Mouse (Mus musculus) heart, embryonic 14.5 days (tissue): ENCODE results near the gene Myo10. TPM values are rescaled to one million over a fixed set of nuclear protein-coding genes. Genes with fewer than 3 reads are reported as not detected.

Experiments used
- ATAC-seq: fragments of 200-750 bp; cut with Nextera tagmentation; 2 replicates; pipeline ENCODE4 v1.8.0; 2017; ENCODE audit warnings: low read depth, moderate TSS enrichment; ENCODE audit not compliant: insufficient number of reproducible peaks, insufficient read depth, low FRiP score
- H3K27ac ChIP-seq, 2 experiments: fragments of 200-500 bp in 1 of 2; fragments of 300-500 bp in 1 of 2; sonication (generic) in 1 of 2; replicated peaks in 1 of 2; 2 replicates each; pipeline ENCODE4 v1.5.1; 2012 to 2014; ENCODE audit warnings: low read depth in 2 of 2, low read length in 2 of 2, control low read depth in 1 of 2, mild to moderate bottlenecking in 1 of 2, mixed read lengths in 1 of 2; ENCODE audit not compliant: control insufficient read depth in 1 of 2, insufficient read depth in 1 of 2
- H3K27me3 ChIP-seq: fragments of 300-500 bp; sonication (generic); 2 replicates; pipeline ENCODE4 v1.6.1; 2014; ENCODE audit warnings: mild to moderate bottlenecking, low read length, control low read depth; ENCODE audit not compliant: control insufficient read depth, insufficient read depth
- H3K36me3 ChIP-seq: fragments of 300-500 bp; sonication (generic); 2 replicates; pipeline ENCODE4 v1.6.1; 2014; ENCODE audit warnings: mild to moderate bottlenecking, control low read depth, low read length, mixed read lengths; ENCODE audit not compliant: control insufficient read depth, insufficient read depth
- H3K4me1 ChIP-seq, 2 experiments: fragments of 200-500 bp in 1 of 2; fragments of 300-500 bp in 1 of 2; sonication (generic) in 1 of 2; 2 replicates each; pipeline ENCODE4 v1.6.1; 2012 to 2014; ENCODE audit warnings: low read length in 2 of 2, control low read depth in 1 of 2, mixed read lengths in 1 of 2; ENCODE audit not compliant: control insufficient read depth in 2 of 2, insufficient read depth in 2 of 2
- H3K4me2 ChIP-seq: fragments of 300-500 bp; sonication (generic); 2 replicates; pipeline ENCODE4 v1.6.1; 2014; ENCODE audit warnings: mild to moderate bottlenecking, low read length
- H3K4me3 ChIP-seq, 2 experiments: fragments of 200-500 bp in 1 of 2; fragments of 300-500 bp in 1 of 2; sonication (generic) in 1 of 2; 2 replicates each; pipeline ENCODE4 v1.5.1; 2012 to 2014; ENCODE audit warnings: low read length in 2 of 2, mild to moderate bottlenecking in 2 of 2, control low read depth in 1 of 2, low read depth in 1 of 2, moderate library complexity in 1 of 2; ENCODE audit not compliant: control insufficient read depth in 1 of 2, insufficient read depth in 1 of 2
- H3K9ac ChIP-seq: fragments of 300-500 bp; sonication (generic); 2 replicates; pipeline ENCODE4 v1.6.1; 2014; ENCODE audit warnings: mild to moderate bottlenecking, low read length
- H3K9me3 ChIP-seq: fragments of 300-500 bp; sonication (generic); 2 replicates; pipeline ENCODE4 v1.6.1; 2016; ENCODE audit warnings: low read length, control low read depth; ENCODE audit not compliant: control insufficient read depth
- WGBS: fragments of 180-500 bp; shearing (Covaris S2); extraction: QIAGEN DNeasy Blood & Tissue Kit; methylation state at CpG from one replicate; pipeline ENCODE4 v1.1.7; 2014; 5-methylcytosine and 5-hydroxymethylcytosine counted together
- polyA plus RNA-seq: library from polyadenylated mRNA; unstranded; fragments of >200 nt; fragmentation: Nextera tagmentation; extraction: Ambion mirVana; gene quantifications from 2 replicates; pipeline ENCODE4 v1.2.1, GENCODE M21; 2014

The Myo10 gene
- polyA plus RNA-seq, 1 experiment from 2014 or later: 12.6 TPM

- ATAC-seq: no peak
- no peak overlapping the region for H3K9ac ChIP-seq
- no peak overlapping the region for H3K27ac ChIP-seq
- no peak overlapping the region for H3K4me3 ChIP-seq
- no peak overlapping the region for H3K4me2 ChIP-seq
- no peaks in the 10 kb centered on the region for H3K36me3 ChIP-seq
- 75% methylated on average over 6 of the region's 6 CpGs for WGBS
- no peaks in the 10 kb centered on the region for H3K9me3 ChIP-seq
- H3K27me3 ChIP-seq: peaks cover 33% of the 10 kb centered on the region
- H3K4me1 ChIP-seq: peaks cover 8 to 17% of the 10 kb centered on the region in 2 experiments
Observed at GRCm38 (mm10) chr15:25652933-25653332, 30.6 kb downstream of the Myo10 start.

GRCm38 (mm10) chr15:25653680-25654079, 31.4 kb downstream of the Myo10 start:
- H3K4me3 ChIP-seq: no peak overlapping the region
- peaks cover 8 to 17% of the 10 kb centered on the region in 2 experiments for H3K4me1 ChIP-seq
- no peak for ATAC-seq
- 93% methylated on average over 5 of the region's 5 CpGs for WGBS
- no peaks in the 10 kb centered on the region for H3K9me3 ChIP-seq
- H3K9ac ChIP-seq: no peak overlapping the region
- H3K36me3 ChIP-seq: no peaks in the 10 kb centered on the region
- H3K27ac ChIP-seq: no peak overlapping the region
- H3K4me2 ChIP-seq: no peak overlapping the region
- peaks cover 33% of the 10 kb centered on the region for H3K27me3 ChIP-seq

- no peak overlapping the region for H3K4me2 ChIP-seq
- no peaks in the 10 kb centered on the region for H3K9me3 ChIP-seq
- no peak overlapping the region for H3K27ac ChIP-seq
- H3K27me3 ChIP-seq: no peaks in the 10 kb centered on the region
- 27% methylated on average over 8 of the region's 8 CpGs for WGBS
- no peak overlapping the region for H3K4me3 ChIP-seq
- ATAC-seq: no peak
- no peaks in the 10 kb centered on the region for H3K36me3 ChIP-seq
- no peak overlapping the region for H3K9ac ChIP-seq
- H3K4me1 ChIP-seq: peaks cover 2 to 10% of the 10 kb centered on the region in 2 experiments; a peak in 3 of 4 replicates
Observed at GRCm38 (mm10) chr15:25662833-25663519, 40.7 kb downstream of the Myo10 start.

GRCm38 (mm10) chr15:25669283-25670247, 47.2 kb downstream of the Myo10 start:
- no peak overlapping the region for H3K9ac ChIP-seq
- H3K4me3 ChIP-seq: no peak overlapping the region
- H3K4me1 ChIP-seq: peaks cover 0 to 8% of the 10 kb centered on the region in 2 experiments; a peak in 2 of 4 replicates
- no peak for ATAC-seq
- no peaks in the 10 kb centered on the region for H3K36me3 ChIP-seq
- 58% methylated on average over 16 of the region's 16 CpGs for WGBS
- peaks cover 3% of the 10 kb centered on the region; the same call in 1 of the 2 replicates for H3K27me3 ChIP-seq
- H3K27ac ChIP-seq: no peak overlapping the region
- no peaks in the 10 kb centered on the region for H3K9me3 ChIP-seq
- no peak overlapping the region for H3K4me2 ChIP-seq

GRCm38 (mm10) chr15:25673231-25673980, 51.1 kb downstream of the Myo10 start:
- Histone ChIP-seq H3K9me3 (no peaks in the 10 kb centered on the region), H3K27me3 (peaks cover 18% of the 10 kb centered on the region), H3K4me1 (peaks cover 0 to 11% of the 10 kb centered on the region in 2 experiments; a peak in 2 of 4 replicates), H3K27ac (no peak overlapping the region), H3K4me3 (no peak overlapping the region), H3K36me3 (no peaks in the 10 kb centered on the region), H3K9ac (no peak overlapping the region), H3K4me2 (no peak overlapping the region)
- ATAC-seq: no peak
- WGBS: 23% methylated on average over 6 of the region's 6 CpGs

GRCm38 (mm10) chr15:25674099-25674931, 52.0 kb downstream of the Myo10 start:
- H3K4me1 ChIP-seq: peaks cover 5 to 14% of the 10 kb centered on the region in 2 experiments
- H3K36me3 ChIP-seq: no peaks in the 10 kb centered on the region
- H3K4me2 ChIP-seq: no peak overlapping the region
- ATAC-seq: no peak
- 82% methylated on average over 17 of the region's 17 CpGs for WGBS
- peaks cover 23% of the 10 kb centered on the region for H3K27me3 ChIP-seq
- no peak overlapping the region for H3K4me3 ChIP-seq
- no peaks in the 10 kb centered on the region for H3K9me3 ChIP-seq
- H3K9ac ChIP-seq: no peak overlapping the region
- no peak overlapping the region for H3K27ac ChIP-seq

- no peak overlapping the region for H3K27ac ChIP-seq
- no peak overlapping the region for H3K4me3 ChIP-seq
- peaks cover 10 to 14% of the 10 kb centered on the region in 2 experiments for H3K4me1 ChIP-seq
- no peaks in the 10 kb centered on the region for H3K9me3 ChIP-seq
- H3K27me3 ChIP-seq: peaks cover 23% of the 10 kb centered on the region
- ATAC-seq: no peak
- H3K36me3 ChIP-seq: no peaks in the 10 kb centered on the region
- H3K9ac ChIP-seq: no peak overlapping the region
- H3K4me2 ChIP-seq: no peak overlapping the region
- 93% methylated on average over 4 of the region's 4 CpGs for WGBS
Observed at GRCm38 (mm10) chr15:25674932-25675250, 52.6 kb downstream of the Myo10 start.
